Mouse (Mus musculus): ENCODE measurements around the gene Nlrp4f. TPM values are rescaled to one million over a fixed set of nuclear protein-coding genes. Genes with fewer than 3 reads are reported as not detected.

Nlrp4f gene
- total and polyA plus RNA-seq, 2 experiments from 2014 or later = not detected

DNA sequence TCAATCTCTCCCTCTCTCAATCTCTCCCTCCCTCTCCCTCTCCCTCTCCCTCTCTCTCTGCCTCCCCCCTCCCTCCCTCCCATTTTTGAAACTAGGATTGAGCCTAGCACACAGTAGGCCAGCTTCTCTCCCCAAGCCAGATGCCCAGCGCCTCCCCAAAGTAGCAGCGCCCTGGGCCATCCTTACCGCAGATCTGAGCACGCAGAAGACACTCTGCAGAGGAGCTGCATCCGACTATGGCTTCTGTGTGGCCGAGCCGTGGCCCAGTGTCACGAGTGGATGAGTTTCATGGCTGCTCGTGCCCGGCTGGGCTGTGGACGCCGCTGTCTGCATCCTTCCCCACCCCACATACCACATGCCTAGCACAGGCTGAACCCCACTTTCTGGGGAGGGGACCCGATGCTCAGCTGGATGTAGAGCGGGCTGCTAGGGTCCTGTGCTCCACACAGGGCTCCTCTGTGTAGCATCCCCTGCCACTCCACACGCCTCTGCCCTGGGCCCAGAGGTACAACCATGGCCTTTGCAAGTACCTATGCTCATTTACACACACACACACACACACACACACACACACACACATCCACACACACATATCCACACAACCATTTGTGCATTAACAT, 29.2 kb downstream of the Nlrp4f start:
- no peak for TF ChIP-seq EP300 (IDR thresholded peaks at IDR 0.05; ENCODE audit: low read depth)
- TF ChIP-seq CTCF (IDR thresholded peaks at IDR 0.05; ENCODE audit: low read depth) = no peak
- no peak overlapping the region for H3K9ac ChIP-seq (replicated peaks; ENCODE audit: low read depth, low read length)
- no peaks in the 10 kb centered on the region for H3K27me3 ChIP-seq (ENCODE audit: control insufficient read depth, insufficient read depth, low read length)
- DNase-seq (ENCODE audit: low spot score) (no peak), ATAC-seq (ENCODE audit: insufficient read depth, low read depth) (no peak)
- H3K4me3 ChIP-seq (ENCODE audit: low read depth, low read length) = no peak overlapping the region
- no peaks in the 10 kb centered on the region for H3K4me1 ChIP-seq (ENCODE audit: control insufficient read depth, insufficient read depth)
- no peaks in the 10 kb centered on the region for H3K36me3 ChIP-seq (replicated peaks; ENCODE audit: control insufficient read depth, insufficient read depth, low read length)
- no peaks in the 10 kb centered on the region for H3K9me3 ChIP-seq (replicated peaks; ENCODE audit: control insufficient read depth, low read length)
- no peak overlapping the region for H3K27ac ChIP-seq (ENCODE audit: low read depth)
- no peak overlapping the region for H3K4me2 ChIP-seq (ENCODE audit: low read depth, low read length)
- 49% methylated on average over 15 of the region's 15 CpGs for WGBS

DNA sequence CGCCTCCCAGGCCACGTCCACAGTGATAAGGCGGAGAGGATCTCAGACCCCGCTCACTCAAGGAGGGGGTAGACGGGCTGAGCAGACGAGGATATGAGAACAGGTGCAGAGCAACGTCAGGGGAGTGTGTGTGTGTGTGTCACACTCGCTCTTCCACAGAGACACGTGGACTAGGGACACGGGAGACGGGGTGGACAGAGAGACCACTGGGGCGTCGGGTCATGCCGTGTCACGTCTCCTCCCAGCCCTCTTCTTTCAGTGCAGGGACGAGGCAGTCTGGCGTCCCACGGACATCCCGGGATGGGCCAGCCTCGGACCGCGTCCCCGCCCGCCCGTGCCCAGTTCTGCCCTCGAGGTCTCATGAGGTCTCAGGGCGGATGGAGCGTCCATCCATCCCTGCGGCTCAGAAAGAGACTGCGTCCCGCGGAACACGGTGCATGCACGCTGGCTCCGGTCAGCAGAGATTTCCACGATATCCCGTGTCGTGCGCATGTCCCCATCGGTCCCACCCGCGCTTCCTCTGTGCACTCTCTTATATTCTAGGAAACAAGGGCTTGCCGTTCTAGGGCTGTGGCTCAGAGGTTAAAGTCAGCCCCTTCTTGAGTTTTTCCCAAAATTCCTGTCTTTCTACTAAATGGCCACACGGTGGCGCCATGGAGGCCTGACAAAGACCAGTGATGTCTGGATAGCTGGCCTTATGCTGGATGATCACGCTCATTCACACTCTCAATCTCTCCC, 29.9 kb downstream of the Nlrp4f start:
- H3K9me3 ChIP-seq (replicated peaks; ENCODE audit: control insufficient read depth, low read length) = no peaks in the 10 kb centered on the region
- WGBS = 15% methylated on average over 46 of the region's 46 CpGs
- H3K36me3 ChIP-seq (replicated peaks; ENCODE audit: control insufficient read depth, insufficient read depth, low read length) = no peaks in the 10 kb centered on the region
- TF ChIP-seq CTCF (IDR thresholded peaks at IDR 0.05; ENCODE audit: low read depth) (peak; percentile 52), EP300 (IDR thresholded peaks at IDR 0.05; ENCODE audit: low read depth) (no peak)
- no peak overlapping the region for H3K9ac ChIP-seq (replicated peaks; ENCODE audit: low read depth, low read length)
- H3K27ac ChIP-seq (ENCODE audit: low read depth) = no peak overlapping the region
- peak overlapping the region; percentile 20 for H3K4me3 ChIP-seq (ENCODE audit: low read depth, low read length)
- DNase-seq (ENCODE audit: low spot score) (peak; percentile 10), ATAC-seq (ENCODE audit: insufficient read depth, low read depth) (no peak; the same call in 1 of the 2 replicates)
- no peaks in the 10 kb centered on the region for H3K27me3 ChIP-seq (ENCODE audit: control insufficient read depth, insufficient read depth, low read length)
- peak overlapping the region; percentile 43; the same call in 1 of the 2 replicates for H3K4me2 ChIP-seq (ENCODE audit: low read depth, low read length)
- H3K4me1 ChIP-seq (ENCODE audit: control insufficient read depth, insufficient read depth) = no peaks in the 10 kb centered on the region

DNA sequence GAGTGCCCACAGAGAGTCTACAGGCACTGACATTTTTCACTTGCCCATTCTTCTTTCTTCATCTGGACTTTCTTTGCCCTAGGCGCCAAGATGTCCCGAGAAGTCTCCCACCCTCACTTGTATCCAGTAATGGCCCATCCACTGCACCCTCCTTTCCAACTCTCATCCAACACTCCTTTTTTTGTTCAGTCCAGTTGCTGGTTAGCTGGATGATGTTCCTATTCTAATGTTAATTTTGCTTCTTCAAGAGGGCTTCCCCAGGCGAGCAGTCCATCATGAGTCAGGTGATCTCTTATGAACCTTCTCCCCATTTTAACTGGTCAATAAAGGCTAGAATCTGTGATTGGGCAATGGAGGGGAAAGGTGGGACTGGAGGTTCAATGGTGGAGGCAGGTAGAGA, 31.7 kb downstream of the Nlrp4f start:
- Histone ChIP-seq H3K4me2 (ENCODE audit: low read depth, low read length) (no peak overlapping the region), H3K36me3 (replicated peaks; ENCODE audit: control insufficient read depth, insufficient read depth, low read length) (no peaks in the 10 kb centered on the region), H3K4me1 (ENCODE audit: control insufficient read depth, insufficient read depth) (no peaks in the 10 kb centered on the region), H3K4me3 (ENCODE audit: low read depth, low read length) (no peak overlapping the region), H3K9ac (replicated peaks; ENCODE audit: low read depth, low read length) (no peak overlapping the region), H3K27ac (ENCODE audit: low read depth) (no peak overlapping the region), H3K9me3 (replicated peaks; ENCODE audit: control insufficient read depth, low read length) (no peaks in the 10 kb centered on the region), H3K27me3 (ENCODE audit: control insufficient read depth, insufficient read depth, low read length) (no peaks in the 10 kb centered on the region)
- ATAC-seq (ENCODE audit: insufficient read depth, low read depth) (no peak), DNase-seq (ENCODE audit: low spot score) (no peak)
- no peak for TF ChIP-seq EP300 (IDR thresholded peaks at IDR 0.05; ENCODE audit: low read depth)
- no peak for TF ChIP-seq CTCF (IDR thresholded peaks at IDR 0.05; ENCODE audit: low read depth)
- 68% methylated on average over 3 of the region's 3 CpGs for WGBS

DNA sequence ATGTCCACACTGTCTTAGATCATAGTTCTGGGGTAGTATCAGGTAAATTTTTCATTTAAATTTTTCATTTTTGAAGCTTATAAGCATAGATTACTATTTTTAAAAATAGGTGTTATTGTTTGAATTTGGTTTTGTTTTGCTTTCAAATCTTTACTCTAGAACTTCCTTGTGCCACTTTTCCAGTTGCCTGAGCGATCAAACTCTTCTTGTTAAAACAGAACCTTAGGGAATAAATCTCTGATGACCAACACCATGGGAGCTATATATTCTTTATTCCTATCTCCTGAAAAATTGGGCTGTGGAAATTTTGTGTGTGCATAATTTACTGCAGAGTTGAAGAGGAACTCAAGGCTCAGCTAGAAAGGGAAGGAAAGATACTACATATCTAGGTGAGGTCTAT, 55.8 kb downstream of the Nlrp4f start, which contains the start of gene Olfr466:
Olfr466 (plus strand) TSS at position 301 of the 400 bp plus-strand sequence.
- no peak for DNase-seq (ENCODE audit: low spot score)
- H3K36me3 ChIP-seq (replicated peaks; ENCODE audit: control insufficient read depth, insufficient read depth, low read length) = no peaks in the 10 kb centered on the region
- H3K4me2 ChIP-seq (ENCODE audit: low read depth, low read length) = no peak within 1 kb of the TSS
- H3K27ac ChIP-seq (ENCODE audit: low read depth) = no peak within 1 kb of the TSS
- H3K27me3 ChIP-seq (ENCODE audit: control insufficient read depth, insufficient read depth, low read length) = no peaks in the 10 kb centered on the region
- H3K9ac ChIP-seq (replicated peaks; ENCODE audit: low read depth, low read length) = no peak within 1 kb of the TSS
- ATAC-seq (ENCODE audit: insufficient read depth, low read depth) = no peak
- no peaks in the 10 kb centered on the region for H3K4me1 ChIP-seq (ENCODE audit: control insufficient read depth, insufficient read depth)
- no peak within 1 kb of the TSS for H3K4me3 ChIP-seq (ENCODE audit: low read depth, low read length)
- 64% methylated on average over 1 of the region's 1 CpGs for WGBS
- TF ChIP-seq CTCF (IDR thresholded peaks at IDR 0.05; ENCODE audit: low read depth) = no peak
- no peak for TF ChIP-seq EP300 (IDR thresholded peaks at IDR 0.05; ENCODE audit: low read depth)
- H3K9me3 ChIP-seq (replicated peaks; ENCODE audit: control insufficient read depth, low read length) = no peaks in the 10 kb centered on the region

DNA sequence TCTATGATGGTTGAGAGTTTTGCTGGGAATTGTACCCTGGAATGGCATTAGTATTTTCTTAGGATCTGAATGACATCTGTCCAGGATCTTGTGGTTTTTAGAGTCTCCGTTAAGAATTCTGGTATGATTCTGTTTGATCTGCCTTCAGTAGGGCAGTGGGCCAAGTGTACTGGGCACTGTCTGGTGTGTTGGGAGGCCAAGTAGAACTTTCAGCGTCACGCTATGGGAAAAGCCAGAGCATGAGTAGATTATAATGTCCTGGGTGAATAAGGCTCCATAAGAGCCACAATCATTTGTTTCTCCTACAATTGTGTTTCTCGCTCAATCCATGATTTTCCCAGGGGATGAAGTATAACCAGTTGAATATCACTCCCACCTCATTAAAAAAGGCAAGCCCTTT, 68.0 kb downstream of the Nlrp4f start, which contains the start of gene Olfr465-ps1:
Olfr465-ps1 (plus strand) TSS at position 301 of the 400 bp plus-strand sequence.
- ATAC-seq (ENCODE audit: insufficient read depth, low read depth) = no peak
- H3K9ac ChIP-seq (replicated peaks; ENCODE audit: low read depth, low read length) = no peak within 1 kb of the TSS
- DNase-seq (ENCODE audit: low spot score) = no peak

More for the DNA sequence above, 68.0 kb downstream of the Nlrp4f start, which contains the start of gene Olfr465-ps1:
- Histone ChIP-seq H3K27ac (ENCODE audit: low read depth) (no peak within 1 kb of the TSS), H3K4me1 (ENCODE audit: control insufficient read depth, insufficient read depth) (no peaks in the 10 kb centered on the region), H3K36me3 (replicated peaks; ENCODE audit: control insufficient read depth, insufficient read depth, low read length) (no peaks in the 10 kb centered on the region), H3K9me3 (replicated peaks; ENCODE audit: control insufficient read depth, low read length) (no peaks in the 10 kb centered on the region), H3K4me2 (ENCODE audit: low read depth, low read length) (no peak within 1 kb of the TSS), H3K4me3 (ENCODE audit: low read depth, low read length) (no peak within 1 kb of the TSS), H3K27me3 (ENCODE audit: control insufficient read depth, insufficient read depth, low read length) (no peaks in the 10 kb centered on the region)
- WGBS = 67% methylated on average over 4 of the region's 4 CpGs
- no peak for TF ChIP-seq EP300 (IDR thresholded peaks at IDR 0.05; ENCODE audit: low read depth)
- no peak for TF ChIP-seq CTCF (IDR thresholded peaks at IDR 0.05; ENCODE audit: low read depth)

Other genes with a start within 250 kb of the Nlrp4f start
- not detected in 2 replicates for gene Spata31d1c, start 172.9 kb downstream of the Nlrp4f start, total RNA-seq (2014; rRNA removed; ENCODE audit: low replicate concordance)
- not detected in 2 replicates for gene Spata31d1c, start 172.9 kb downstream of the Nlrp4f start, polyA plus RNA-seq (2015; fragmentation: Nextera tagmentation; extraction: Ambion mirVana)
- not detected in 2 replicates for gene Prss47, start 153.2 kb downstream of the Nlrp4f start, total RNA-seq (2014; rRNA removed; ENCODE audit: low replicate concordance)
- not detected in 2 replicates for gene Prss47, start 153.2 kb downstream of the Nlrp4f start, polyA plus RNA-seq (2015; fragmentation: Nextera tagmentation; extraction: Ambion mirVana)
- gene Mfsd14b, start 93.0 kb downstream of the Nlrp4f start, total RNA-seq (2014; rRNA removed; ENCODE audit: low replicate concordance) = 35.6 and 37.1 TPM in 2 replicates
- 24.2 and 26.9 TPM in 2 replicates for gene Mfsd14b, start 93.0 kb downstream of the Nlrp4f start, polyA plus RNA-seq (2015; fragmentation: Nextera tagmentation; extraction: Ambion mirVana)
- gene Olfr465-ps1, start 67.9 kb downstream of the Nlrp4f start, total RNA-seq (2014; rRNA removed; ENCODE audit: low replicate concordance) = not detected in 2 replicates
- gene Olfr465-ps1, start 67.9 kb downstream of the Nlrp4f start, polyA plus RNA-seq (2015; fragmentation: Nextera tagmentation; extraction: Ambion mirVana) = not detected in 2 replicates
- gene Olfr466, start 55.7 kb downstream of the Nlrp4f start, total RNA-seq (2014; rRNA removed; ENCODE audit: low replicate concordance) = not detected in 2 replicates
- gene Olfr466, start 55.7 kb downstream of the Nlrp4f start, polyA plus RNA-seq (2015; fragmentation: Nextera tagmentation; extraction: Ambion mirVana) = not detected in 2 replicates
- gene Gm10775, start 53.6 kb upstream of the Nlrp4f start, total RNA-seq (2014; rRNA removed; ENCODE audit: low replicate concordance) = not detected in 2 replicates
- gene Gm10775, start 53.6 kb upstream of the Nlrp4f start, polyA plus RNA-seq (2015; fragmentation: Nextera tagmentation; extraction: Ambion mirVana) = not detected in 2 replicates
- 21.1 and 27.6 TPM in 2 replicates for gene Zfp369, start 72.8 kb upstream of the Nlrp4f start, total RNA-seq (2014; rRNA removed; ENCODE audit: low replicate concordance)
- 5.2 and 6.2 TPM in 2 replicates for gene Zfp369, start 72.8 kb upstream of the Nlrp4f start, polyA plus RNA-seq (2015; fragmentation: Nextera tagmentation; extraction: Ambion mirVana)

Data from heart, postnatal 0 days (tissue).